Mouse (Mus musculus) hindbrain, embryonic 15.5 days (tissue): ENCODE results near the gene Olfr209. TPM values are rescaled to one million over a fixed set of nuclear protein-coding genes. Genes with fewer than 3 reads are reported as not detected.

ENCODE experiments used
- ATAC-seq: fragments of 200-750 bp; cut with Nextera tagmentation; 2 replicates; pipeline ENCODE4 v1.8.0; 2017; ENCODE audit warnings: low read depth, moderate number of reproducible peaks, moderate TSS enrichment; ENCODE audit not compliant: low FRiP score
- H3K27ac ChIP-seq: fragments of 300-500 bp; sonication (generic); replicated peaks from 2 replicates; pipeline ENCODE4 v1.5.1; 2015; ENCODE audit warnings: mild to moderate bottlenecking, inconsistent platforms
- H3K27me3 ChIP-seq: fragments of 300-500 bp; sonication (generic); 2 replicates; pipeline ENCODE4 v1.6.1; 2015; ENCODE audit warnings: control low read depth, inconsistent platforms
- H3K36me3 ChIP-seq: fragments of 300-500 bp; sonication (generic); 2 replicates; pipeline ENCODE4 v1.6.1; 2015; ENCODE audit warnings: control low read depth, inconsistent platforms
- H3K4me1 ChIP-seq: fragments of 300-500 bp; sonication (generic); replicated peaks from 2 replicates; pipeline ENCODE4 v1.6.1; 2015; ENCODE audit warnings: control low read depth, inconsistent platforms
- H3K4me2 ChIP-seq: fragments of 300-500 bp; sonication (generic); 2 replicates; pipeline ENCODE4 v1.6.1; 2015; ENCODE audit warnings: moderate library complexity, mild to moderate bottlenecking, inconsistent platforms
- H3K4me3 ChIP-seq: fragments of 300-500 bp; sonication (generic); 2 replicates; pipeline ENCODE4 v1.5.1; 2015; ENCODE audit warnings: mild to moderate bottlenecking, inconsistent platforms
- H3K9ac ChIP-seq: fragments of 300-500 bp; sonication (generic); 2 replicates; pipeline ENCODE4 v1.6.1; 2015; ENCODE audit warnings: inconsistent platforms
- H3K9me3 ChIP-seq: fragments of 300-500 bp; sonication (generic); 2 replicates; pipeline ENCODE4 v1.6.1; 2016; ENCODE audit warnings: control low read depth, inconsistent platforms
- polyA plus RNA-seq: library from polyadenylated mRNA; unstranded; fragments of >200 nt; fragmentation: Nextera tagmentation; extraction: Ambion mirVana; gene quantifications from 2 replicates; pipeline ENCODE4 v1.2.1, GENCODE M21; 2015

Gene Olfr209
- polyA plus RNA-seq, 1 experiment from 2014 or later: not detected

- no peaks in the 10 kb centered on the region for H3K4me1 ChIP-seq
- no peak for ATAC-seq
- no peak within 1 kb of the TSS for H3K9ac ChIP-seq
- no peak within 1 kb of the TSS for H3K4me2 ChIP-seq
- no peak within 1 kb of the TSS for H3K27ac ChIP-seq
- no peak within 1 kb of the TSS for H3K4me3 ChIP-seq
- H3K9me3 ChIP-seq: no peaks in the 10 kb centered on the region
- no peaks in the 10 kb centered on the region for H3K27me3 ChIP-seq
- no peaks in the 10 kb centered on the region for H3K36me3 ChIP-seq
Observed at GRCm38 (mm10) chr16:59318148-59318547, 45.6 kb downstream of the Olfr209 start, which contains the start of gene Olfr204. Gene Olfr204, minus strand, starts transcription at chr16:59318248.

Other genes with a start within 250 kb of the Olfr209 start
- not detected in 2 replicates for gene Olfr194, start 242.9 kb downstream of the Olfr209 start, polyA plus RNA-seq
- gene Olfr195, start 216.9 kb downstream of the Olfr209 start, polyA plus RNA-seq: not detected in 2 replicates
- gene Olfr196, start 193.5 kb downstream of the Olfr209 start, polyA plus RNA-seq: not detected in 2 replicates
- not detected in 2 replicates for gene Olfr198, start 160.5 kb downstream of the Olfr209 start, polyA plus RNA-seq
- not detected in 2 replicates for gene Olfr199, start 144.2 kb downstream of the Olfr209 start, polyA plus RNA-seq
- not detected in 2 replicates for gene Olfr201, start 91.4 kb downstream of the Olfr209 start, polyA plus RNA-seq
- gene Olfr202, start 77.2 kb downstream of the Olfr209 start, polyA plus RNA-seq: not detected in 2 replicates
- not detected in 2 replicates for gene Olfr203, start 65.1 kb downstream of the Olfr209 start, polyA plus RNA-seq
- not detected in 2 replicates for gene Olfr204, start 45.7 kb downstream of the Olfr209 start, polyA plus RNA-seq
- gene Olfr205, start 32.9 kb downstream of the Olfr209 start, polyA plus RNA-seq: not detected in 2 replicates
- gene Olfr206, start 14.7 kb downstream of the Olfr209 start, polyA plus RNA-seq: not detected in 2 replicates
- gene Gabrr3, start 43.3 kb upstream of the Olfr209 start, polyA plus RNA-seq: not detected in 2 replicates
- gene Riox2, start 107.8 kb upstream of the Olfr209 start, polyA plus RNA-seq: 16.4 and 17.1 TPM in 2 replicates
- gene Crybg3, start 237.0 kb upstream of the Olfr209 start, polyA plus RNA-seq: 2.7 and 3.0 TPM in 2 replicates